Mouse (Mus musculus) lung, adult 2 months (tissue): ENCODE measurements around the gene 2010003K11Rik.

Experiments
- CTCF ChIP-seq: fragments of 200-500 bp; IDR thresholded peaks from 2 replicates; pipeline ENCODE4 v1.5.1; 2011; ENCODE audit warnings: mild to moderate bottlenecking, low read length, control low read depth; ENCODE audit not compliant: insufficient read depth
- POLR2A ChIP-seq: fragments of 200-500 bp; IDR thresholded peaks from 2 replicates; pipeline ENCODE4 v1.6.1; 2011; ENCODE audit warnings: low read depth, mild to moderate bottlenecking, control low read depth, low read length, borderline replicate concordance; ENCODE audit errors: extremely low read depth

GRCm38 (mm10) chr19:4456227-4456626 lies 42.2 kb downstream of the 2010003K11Rik start:
- peak; percentile 63 for TF ChIP-seq CTCF
- no peak for TF ChIP-seq POLR2A
